Mouse (Mus musculus) neural tube, embryonic 10.5 days (tissue): ENCODE data around the gene Grasp.

Experiments
- DNase-seq: peaks from one replicate; pipeline ENCODE4 v3.0.0-alpha.2; 2017; ENCODE audit warnings: low spot score; ENCODE audit errors: extremely low spot score

Grasp gene

GRCm38 (mm10) chr15:101194951-101195823 lies 28.8 kb upstream of the Grasp start:
- DNase-seq = no peak

DNA sequence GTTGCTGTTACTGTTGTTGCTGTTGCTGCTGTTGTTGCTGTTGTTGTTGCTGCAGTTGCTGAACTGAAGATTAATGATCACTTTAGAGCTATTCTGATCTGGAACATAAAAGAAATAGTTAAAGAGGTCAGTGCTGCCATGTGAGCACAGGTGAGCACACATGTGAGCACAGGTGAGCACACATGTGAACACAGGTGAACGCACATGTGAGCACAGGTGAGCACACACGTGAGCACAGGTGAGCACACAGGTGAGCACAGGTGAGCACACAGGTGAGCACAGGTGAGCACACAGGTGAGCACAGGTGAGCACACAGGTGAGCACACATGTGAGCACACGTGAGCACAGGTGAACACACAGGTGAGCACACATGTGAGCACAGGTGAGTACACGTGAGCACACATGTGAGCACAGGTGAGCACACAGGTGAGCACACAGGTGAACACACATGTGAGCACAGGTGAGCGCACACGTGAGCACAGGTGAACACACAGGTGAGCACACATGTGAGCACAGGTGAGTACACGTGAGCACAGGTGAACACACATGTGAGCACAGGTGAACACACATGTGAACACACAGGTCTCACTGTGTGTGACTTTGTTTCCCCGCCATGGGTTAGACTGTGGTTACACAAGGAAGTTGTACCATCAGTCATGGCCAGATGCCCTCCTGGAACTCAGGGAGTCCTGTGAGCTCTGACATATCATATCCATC lies 27.8 kb upstream of the Grasp start:
- no peak for DNase-seq

DNA sequence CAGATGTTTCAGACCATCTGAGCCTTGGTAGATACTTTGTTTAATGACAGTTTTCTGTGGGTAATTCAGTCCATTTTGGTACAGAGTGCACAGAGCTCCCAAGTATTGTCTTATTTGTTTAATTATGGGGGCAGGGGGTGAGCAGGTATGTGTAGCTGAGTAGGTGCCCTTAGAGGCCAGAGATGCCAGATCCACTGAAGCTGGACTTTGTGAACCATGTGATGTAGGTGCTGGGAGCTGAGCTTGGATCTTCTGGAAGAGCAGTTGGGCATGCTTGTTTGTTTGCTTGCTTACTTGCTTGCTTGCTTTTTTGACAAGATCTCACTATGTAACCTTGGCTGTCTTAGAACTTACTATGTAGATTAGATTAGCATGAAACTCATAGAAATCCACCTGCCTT lies 27.0 kb upstream of the Grasp start:
- no peak for DNase-seq

DNA sequence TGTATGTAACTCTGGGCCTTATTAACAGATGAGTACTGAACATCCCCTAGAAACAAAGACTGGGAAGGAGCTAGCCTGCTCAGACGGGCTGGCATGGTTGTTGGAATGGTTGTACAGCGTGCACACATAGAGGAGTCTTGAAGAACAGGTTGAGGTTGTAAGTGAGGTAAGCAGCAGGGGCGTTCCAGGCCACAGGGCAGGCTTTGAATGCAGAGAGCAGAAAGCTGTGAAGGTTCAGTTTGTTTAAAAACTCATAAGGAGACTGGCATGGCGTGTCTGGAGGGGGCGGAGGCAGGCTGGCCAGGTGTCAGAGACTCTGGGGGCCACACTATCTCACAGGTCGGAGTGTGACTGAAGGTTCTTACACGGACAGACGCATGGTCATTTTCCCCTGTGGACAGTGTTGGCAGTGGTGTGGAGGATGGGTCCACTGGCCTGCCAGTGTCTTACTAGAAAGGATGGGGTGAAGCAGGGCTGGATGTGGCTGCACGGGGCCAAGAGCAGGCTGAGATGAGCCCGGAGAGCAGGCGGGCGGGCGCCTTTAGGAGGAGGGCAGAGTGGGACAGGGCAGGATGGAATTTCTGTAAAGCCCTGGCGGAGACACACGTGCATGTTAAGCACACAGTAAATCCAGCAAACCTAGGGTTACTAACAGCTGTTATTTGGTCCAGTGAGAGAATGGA lies 26.4 kb upstream of the Grasp start:
- DNase-seq = no peak

DNA sequence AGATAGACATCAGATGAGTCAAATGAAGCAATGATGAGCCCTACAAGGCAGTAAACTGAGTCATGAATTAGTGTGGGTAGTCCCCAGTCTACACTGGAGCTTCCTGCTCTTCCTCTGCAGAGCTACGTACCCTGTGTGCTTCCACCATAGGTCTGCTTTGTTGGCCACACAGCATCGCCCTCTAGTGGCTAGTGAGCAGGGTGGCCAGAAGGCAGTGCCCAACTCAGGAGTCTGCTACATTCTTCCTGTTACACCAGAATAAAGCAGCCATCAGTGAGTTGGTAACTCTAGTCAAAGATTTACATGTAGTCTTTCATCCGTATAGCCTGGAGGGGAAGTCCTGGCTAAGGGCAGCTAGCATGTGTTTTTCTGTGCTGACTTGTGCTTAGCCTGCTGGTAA lies 25.8 kb upstream of the Grasp start:
- peak; percentile 62 for DNase-seq

- no peak for DNase-seq
Measured at GRCm38 (mm10) chr15:101198850-101199249, 25.1 kb upstream of the Grasp start.

DNA sequence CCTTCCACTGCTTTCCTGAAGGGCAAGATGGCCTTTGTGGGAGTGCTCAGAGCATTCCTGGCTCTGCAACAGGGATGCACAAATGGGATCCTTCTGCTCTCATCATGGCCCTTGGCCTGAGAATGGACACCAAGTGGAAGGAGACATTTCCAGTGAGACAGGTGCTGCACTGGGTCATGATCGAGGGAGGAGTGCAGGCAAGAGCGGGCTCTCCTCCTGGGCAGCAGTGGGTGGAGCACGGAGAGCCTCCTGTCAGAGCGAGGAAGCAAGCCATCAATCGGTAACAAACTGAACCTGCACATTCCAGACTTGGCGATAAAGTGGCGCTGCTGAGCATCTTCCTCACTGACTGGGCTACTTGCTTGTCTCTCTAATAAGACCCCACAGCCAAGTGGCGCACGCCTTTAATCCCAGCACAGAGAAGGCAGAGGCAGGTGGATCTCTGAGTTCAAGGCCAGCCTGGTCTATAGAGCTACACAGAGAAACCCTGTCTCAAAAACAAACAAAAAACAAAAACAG lies 23.2 kb upstream of the Grasp start:
- DNase-seq = no peak

GRCm38 (mm10) chr15:101201414-101201813 lies 22.6 kb upstream of the Grasp start:
- no peak for DNase-seq

DNA sequence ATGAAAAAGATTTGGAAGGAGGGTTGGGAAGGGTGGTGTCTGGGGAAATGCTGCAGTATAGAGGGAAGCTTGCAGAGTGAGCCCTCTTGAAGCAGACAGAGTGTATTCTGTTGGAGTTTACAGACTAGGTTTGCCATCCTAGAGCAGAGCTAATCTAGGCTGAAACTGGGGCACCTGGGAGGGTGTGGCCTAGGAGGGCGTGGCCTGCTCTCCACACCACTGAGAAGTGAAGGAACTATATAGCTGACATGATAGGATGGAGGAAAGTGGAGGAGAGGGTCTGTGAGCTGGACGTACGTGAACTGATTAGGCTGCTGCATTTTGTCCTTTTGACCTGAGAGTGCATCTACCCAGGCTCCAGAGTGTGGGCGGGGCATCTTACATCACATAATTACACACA lies 20.3 kb upstream of the Grasp start:
- no peak for DNase-seq

- DNase-seq = no peak
Measured at GRCm38 (mm10) chr15:101204781-101205180, 19.2 kb upstream of the Grasp start.

GRCm38 (mm10) chr15:101210228-101210627 lies 13.8 kb upstream of the Grasp start:
- peak; percentile 59 for DNase-seq

- DNase-seq = no peak
Measured at GRCm38 (mm10) chr15:101210998-101211613, 12.9 kb upstream of the Grasp start.

DNA sequence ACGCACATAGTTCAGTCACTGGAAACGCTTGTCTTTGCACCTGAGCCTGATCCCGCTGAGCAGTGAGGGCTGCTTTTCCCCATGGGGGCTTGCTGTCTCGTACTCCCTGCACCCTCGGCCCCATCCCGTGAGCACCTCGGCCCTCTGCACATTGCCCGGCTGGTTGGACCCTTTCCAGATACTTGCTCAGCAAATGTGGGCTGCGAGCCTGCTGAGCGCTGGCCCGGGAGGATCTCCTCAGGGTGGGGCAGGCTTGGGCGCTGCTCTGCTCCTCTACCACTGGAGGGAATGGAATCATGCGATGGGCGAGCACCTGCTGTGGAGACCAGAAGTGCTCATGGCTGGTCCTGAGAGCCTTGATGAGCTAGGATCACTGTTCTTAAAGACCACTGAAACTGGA lies 11.6 kb upstream of the Grasp start:
- no peak for DNase-seq

GRCm38 (mm10) chr15:101215136-101215535 lies 8.9 kb upstream of the Grasp start:
- no peak for DNase-seq

DNA sequence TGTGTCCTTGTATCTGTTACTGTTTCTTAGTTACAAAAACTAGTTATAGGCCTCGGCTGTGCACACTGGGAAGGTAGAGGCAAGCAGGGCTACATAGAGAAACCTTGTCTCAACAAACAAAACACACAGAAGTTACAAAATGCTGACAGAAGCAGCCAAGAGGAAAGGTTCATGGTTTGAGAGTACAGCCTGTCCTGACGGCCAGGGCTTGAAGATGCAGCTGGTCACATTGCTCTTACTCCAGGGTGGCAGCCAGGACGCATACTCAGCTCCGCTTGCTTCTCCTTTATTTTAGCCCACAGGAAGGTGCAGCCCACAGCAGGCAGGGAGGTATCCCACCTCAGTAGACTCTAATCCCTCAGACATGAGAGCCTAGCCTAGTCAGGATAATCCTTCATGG lies 8.0 kb upstream of the Grasp start:
- no peak for DNase-seq

DNA sequence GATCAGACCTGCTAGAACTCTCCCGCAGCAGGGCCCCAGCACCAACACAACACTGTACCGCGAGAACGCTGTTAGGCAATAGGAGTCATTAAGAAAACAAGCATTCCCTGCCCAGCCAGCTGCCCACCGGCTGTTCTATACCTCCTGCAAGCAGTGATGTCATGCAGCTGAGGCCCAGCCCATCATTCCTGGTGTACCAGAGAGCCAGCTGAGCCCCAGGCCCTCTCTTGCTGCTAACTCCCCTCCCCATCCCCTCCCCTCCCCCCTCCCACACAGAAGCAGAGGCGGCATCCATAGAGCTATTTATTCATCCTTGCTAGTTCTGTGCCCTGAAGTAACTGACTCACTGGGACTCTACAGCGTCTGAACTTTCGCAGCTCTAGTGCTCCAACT lies 3.1 kb upstream of the Grasp start:
- peak; percentile 60 for DNase-seq

GRCm38 (mm10) chr15:101221298-101222104 lies 2.5 kb upstream of the Grasp start:
- DNase-seq = peak; percentile 80

DNA sequence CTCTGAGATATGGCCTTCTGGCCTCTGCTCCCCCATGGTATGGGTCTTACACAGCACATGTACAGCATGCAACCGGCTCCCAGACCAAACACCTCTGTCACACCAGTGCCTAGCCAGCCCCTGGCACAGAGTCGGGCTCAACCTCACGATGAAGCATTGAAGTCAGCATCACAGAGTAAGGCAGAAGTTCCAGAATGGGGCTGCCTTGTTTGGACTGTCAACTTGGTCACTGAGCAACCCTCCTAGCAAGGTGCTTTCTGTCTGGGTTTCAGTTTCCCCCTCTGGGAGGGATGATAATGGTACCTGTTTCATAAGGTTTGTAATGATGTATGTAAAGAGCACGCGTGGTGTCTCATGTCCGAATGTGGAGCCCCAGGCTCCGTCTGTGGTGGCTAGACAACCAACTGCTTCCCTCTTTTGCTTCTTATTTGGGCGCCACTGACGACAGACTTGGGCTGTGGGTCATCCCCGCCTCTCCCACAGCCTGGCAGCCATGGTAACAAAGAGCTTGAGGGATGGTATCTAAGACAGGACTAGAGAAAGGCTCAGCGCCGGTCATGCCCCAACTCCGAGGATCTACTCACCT lies 998 bp upstream of the Grasp start:
- DNase-seq = no peak

DNA sequence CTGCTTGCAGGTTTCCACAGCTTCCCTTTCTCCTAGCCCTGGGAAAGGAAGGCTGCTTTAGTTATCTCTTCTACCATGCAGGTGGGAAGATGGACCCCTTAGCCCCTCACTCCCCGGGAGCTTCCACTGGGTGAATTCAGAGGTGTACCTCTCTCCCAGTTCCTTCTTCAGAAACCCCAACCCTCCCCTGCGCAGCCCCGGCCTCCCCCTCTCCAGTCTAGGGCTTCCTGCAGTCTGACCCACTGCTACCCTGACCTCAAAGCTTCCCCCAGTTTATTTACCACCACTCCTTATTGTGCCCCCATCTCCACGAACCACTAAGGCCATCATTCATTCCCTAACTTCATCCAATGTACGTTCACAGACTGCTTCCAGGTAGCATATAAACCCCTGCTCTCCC lies 392 bp upstream of the Grasp start:
- DNase-seq = no peak

DNA sequence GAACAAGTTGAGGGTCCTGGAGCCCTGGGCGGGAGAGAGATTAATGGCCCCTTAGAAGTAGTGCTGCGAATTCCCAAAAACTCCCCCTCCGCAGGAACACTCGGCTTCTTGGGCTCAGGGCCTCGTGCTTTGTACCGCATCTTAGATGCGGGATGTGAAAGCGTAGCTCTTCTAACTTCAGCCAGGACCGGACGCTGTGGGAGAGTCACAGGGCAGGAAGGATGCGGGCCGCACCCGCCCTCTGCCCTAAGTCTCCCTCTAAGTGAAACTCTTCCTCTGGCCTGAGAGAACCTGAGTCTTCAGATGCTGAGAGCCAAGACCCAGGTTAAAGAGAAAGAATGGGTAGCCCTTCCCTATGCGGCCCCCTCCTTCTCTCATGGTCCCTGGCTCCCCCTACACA lies 989 bp downstream of the Grasp start:
- DNase-seq = no peak
